Mouse (Mus musculus) CH12.LX (cell line): Measurements from ENCODE around the gene Lamtor5. TPM values are rescaled to one million over a fixed set of nuclear protein-coding genes. Genes with fewer than 3 reads are reported as not detected.

Source experiments
- DNase-seq: peaks from one replicate; pipeline ENCODE4 v3.0.0-alpha.2; 2013; ENCODE audit errors: extremely low read depth
- H3K27ac ChIP-seq: 2 replicates; pipeline ENCODE4 v1.5.1; 2012; ENCODE audit warnings: low read depth, mild to moderate bottlenecking, control low read depth, moderate library complexity; ENCODE audit not compliant: insufficient read depth
- H3K27me3 ChIP-seq: replicated peaks from 2 replicates; pipeline ENCODE3; 2012; ENCODE audit warnings: inconsistent platforms
- H3K36me3 ChIP-seq, 2 experiments: replicated peaks in 1 of 2; 2 replicates each; pipeline versions ENCODE3 to v1.6.1; 2012; ENCODE audit warnings: inconsistent platforms in 1 of 2, low read length in 1 of 2, mild to moderate bottlenecking in 1 of 2, mixed read lengths in 1 of 2, moderate library complexity in 1 of 2; ENCODE audit not compliant: control insufficient read depth in 1 of 2, insufficient read depth in 1 of 2
- H3K4me1 ChIP-seq, 2 experiments: 2 replicates each; pipeline ENCODE4 v1.6.1; 2012; ENCODE audit warnings: inconsistent platforms in 1 of 2, moderate library complexity in 1 of 2; ENCODE audit not compliant: insufficient read depth in 2 of 2, control insufficient read depth in 1 of 2
- H3K4me2 ChIP-seq: 2 replicates; pipeline ENCODE4 v1.6.1; 2012; ENCODE audit warnings: low read depth, mild to moderate bottlenecking, control low read depth; ENCODE audit not compliant: poor library complexity, insufficient read depth, severe bottlenecking
- H3K4me3 ChIP-seq, 3 experiments: fragments of 150-350 bp in 1 of 3; sonication (generic) in 1 of 3; replicated peaks in 1 of 3; 2 replicates each; pipeline versions ENCODE3 to v1.5.1; 2011 to 2012; ENCODE audit warnings: low read depth in 2 of 3, low read length in 2 of 3, mild to moderate bottlenecking in 2 of 3, moderate library complexity in 2 of 3, control low read depth in 1 of 3, improper control_type of control experiment in 1 of 3, inconsistent platforms in 1 of 3, mixed read lengths in 1 of 3; ENCODE audit not compliant: poor library complexity in 1 of 3
- H3K79me2 ChIP-seq: replicated peaks from 2 replicates; pipeline ENCODE4 v1.6.1; 2012; ENCODE audit warnings: mild to moderate bottlenecking, moderate library complexity; ENCODE audit not compliant: control insufficient read depth, poor library complexity, insufficient read depth, severe bottlenecking; ENCODE audit errors: extremely low read depth
- H3K9ac ChIP-seq: 2 replicates; pipeline ENCODE4 v1.6.1; 2012; ENCODE audit warnings: low read depth, mild to moderate bottlenecking, control low read depth, moderate library complexity; ENCODE audit not compliant: insufficient read depth
- H3K9me3 ChIP-seq: replicated peaks from 2 replicates; pipeline ENCODE3; 2012; ENCODE audit warnings: low read length, inconsistent platforms, mixed read lengths
- BHLHE40 ChIP-seq: IDR thresholded peaks from 2 replicates; pipeline ENCODE4 v1.6.1; 2011; ENCODE audit warnings: mild to moderate bottlenecking, low read depth, low read length, improper control_type of control experiment
- CHD2 ChIP-seq: IDR thresholded peaks from 2 replicates; pipeline ENCODE4 v1.6.1; 2011; ENCODE audit warnings: low read length, improper control_type of control experiment
- CTCF ChIP-seq, 2 experiments: IDR thresholded peaks in 1 of 2; conservative IDR thresholded peaks in 1 of 2; 2 replicates each; pipeline ENCODE4 v1.5.1; 2011 to 2012; ENCODE audit warnings: low read depth in 2 of 2, low read length in 2 of 2, improper control_type of control experiment in 1 of 2, inconsistent platforms in 1 of 2, mild to moderate bottlenecking in 1 of 2, moderate library complexity in 1 of 2
- GABPA ChIP-seq: IDR thresholded peaks from 2 replicates; pipeline ENCODE4 v1.6.1; 2012; ENCODE audit warnings: low read depth, low read length, improper control_type of control experiment, inconsistent platforms; ENCODE audit not compliant: insufficient replicate concordance
- HCFC1 ChIP-seq: IDR thresholded peaks from 2 replicates; pipeline ENCODE4 v1.6.1; 2012; ENCODE audit warnings: low read depth, mild to moderate bottlenecking, inconsistent platforms, low read length, improper control_type of control experiment
- IRF4 ChIP-seq: IDR thresholded peaks from 2 replicates; pipeline ENCODE4 v1.6.1; 2014; ENCODE audit warnings: low read depth, mild to moderate bottlenecking, inconsistent platforms, low read length, improper control_type of control experiment
- JUN ChIP-seq: IDR thresholded peaks from 2 replicates; pipeline ENCODE4 v1.6.1; 2011; ENCODE audit warnings: low read depth, mild to moderate bottlenecking, low read length, improper control_type of control experiment, moderate library complexity; ENCODE audit not compliant: insufficient read depth
- JUND ChIP-seq: conservative IDR thresholded peaks from 2 replicates; pipeline ENCODE4 v1.6.1; 2011; ENCODE audit warnings: low read depth, low read length, improper control_type of control experiment
- KAT2A ChIP-seq: IDR thresholded peaks from 2 replicates; pipeline ENCODE4 v1.6.1; 2012; ENCODE audit warnings: low read length, improper control_type of control experiment, inconsistent platforms; ENCODE audit not compliant: insufficient replicate concordance
- MYC ChIP-seq: IDR thresholded peaks from 2 replicates; pipeline ENCODE4 v1.6.1; 2011; ENCODE audit warnings: low read depth, mild to moderate bottlenecking, improper control_type of control experiment, low read length
- NELFE ChIP-seq: IDR thresholded peaks from 2 replicates; pipeline ENCODE4 v1.6.1; 2011; ENCODE audit warnings: low read depth, low read length, improper control_type of control experiment
- RAD21 ChIP-seq: IDR thresholded peaks from 2 replicates; pipeline ENCODE4 v1.6.1; 2011; ENCODE audit warnings: low read depth, mild to moderate bottlenecking, low read length, improper control_type of control experiment, moderate library complexity
- RCOR1 ChIP-seq: conservative IDR thresholded peaks from 2 replicates; pipeline ENCODE4 v1.6.1; 2012; ENCODE audit warnings: low read depth, mild to moderate bottlenecking, inconsistent platforms, low read length, improper control_type of control experiment
- SIN3A ChIP-seq: IDR thresholded peaks from 2 replicates; pipeline ENCODE4 v1.6.1; 2012; ENCODE audit warnings: low read length, improper control_type of control experiment, inconsistent platforms
- TBP ChIP-seq: conservative IDR thresholded peaks from 2 replicates; pipeline ENCODE4 v1.6.1; 2011; ENCODE audit warnings: low read depth, low read length, improper control_type of control experiment
- TCF12 ChIP-seq: IDR thresholded peaks from 2 replicates; pipeline ENCODE4 v1.6.1; 2014; ENCODE audit warnings: low read depth, mild to moderate bottlenecking, inconsistent platforms, low read length, improper control_type of control experiment
- USF1 ChIP-seq: IDR thresholded peaks from 2 replicates; pipeline ENCODE4 v1.6.1; 2014; ENCODE audit warnings: low read depth, mild to moderate bottlenecking, inconsistent platforms, low read length, improper control_type of control experiment
- USF2 ChIP-seq: conservative IDR thresholded peaks from 2 replicates; pipeline ENCODE4 v1.6.1; 2011; ENCODE audit warnings: low read depth, low read length, improper control_type of control experiment
- ZMIZ1 ChIP-seq: IDR thresholded peaks from 2 replicates; pipeline ENCODE4 v1.6.1; 2012; ENCODE audit warnings: low read depth, mild to moderate bottlenecking, inconsistent platforms, low read length, improper control_type of control experiment
- ZNF384 ChIP-seq: IDR thresholded peaks from 2 replicates; pipeline ENCODE4 v1.6.1; 2012; ENCODE audit warnings: low read depth, low read length, improper control_type of control experiment, inconsistent platforms
- dilution Hi-C: fragments of 300-500 bp; cut with MboI; formaldehyde crosslinking; loops from 2 replicates; pipeline ENCODE4 v1.14.3; 2020; ENCODE audit warnings: low sequenced_read_pairs; ENCODE audit not compliant: extremely low pct_unique_long_range_greater_than_20kb, extremely low pct_ligation_motif_present
- in situ Hi-C: fragments of 300-500 bp; cut with MboI; formaldehyde crosslinking; loops from 3 replicates; pipeline ENCODE4 v1.14.3; 2019; ENCODE audit warnings: low sequenced_read_pairs, low pct_ligation_motif_present, low pct_unique_long_range_greater_than_20kb, mixed read lengths
- polyA plus RNA-seq: library from polyadenylated mRNA; unstranded; fragments of >175 nt; gene quantifications from 2 replicates; pipeline ENCODE4 v1.2.1, GENCODE M21; 2012; ENCODE audit warnings: low read depth; ENCODE audit not compliant: insufficient read length
- total RNA-seq, 2 experiments: library from RNA; depleted of rRNA; stranded (reverse); fragments of 300-350 nt in 1 of 2; fragments of >200 nt in 1 of 2; gene quantifications; 2 replicates each; pipeline ENCODE4 v1.2.3; 2012 to 2014

Lamtor5 gene
- total and polyA plus RNA-seq, 3 experiments: 119 to 162 (median 137) TPM

GRCm38 (mm10) chr3:107238051-107238450 lies 40.6 kb upstream of the Lamtor5 start:
- no peak overlapping the region for H3K4me3 ChIP-seq
- no peak overlapping the region for H3K4me2 ChIP-seq
- H3K36me3 ChIP-seq: no peaks in the 10 kb centered on the region
- dilution Hi-C loops: no loop called here
- peaks cover 0 to 4% of the 10 kb centered on the region in 2 experiments; a peak in 2 of 4 replicates for H3K4me1 ChIP-seq
- no peak for TF ChIP-seq RAD21
- TF ChIP-seq CHD2: no peak
- no peak for TF ChIP-seq KAT2A
- TF ChIP-seq RCOR1: no peak
- TF ChIP-seq USF2: no peak
- no peak for TF ChIP-seq CTCF (conservative IDR thresholded peaks at IDR 0.05 in 1 of 2, IDR thresholded peaks at IDR 0.05 in 1 of 2; ENCODE audit: low read depth in 2 of 2, low read length in 2 of 2)
- TF ChIP-seq HCFC1: no peak
- no peak for TF ChIP-seq MYC
- no peak for TF ChIP-seq TBP
- TF ChIP-seq ZNF384: no peak
- TF ChIP-seq TCF12: no peak
- no peak for TF ChIP-seq BHLHE40
- no peak for TF ChIP-seq IRF4
- TF ChIP-seq JUN: no peak
- TF ChIP-seq GABPA: no peak
- no peak for TF ChIP-seq USF1
- TF ChIP-seq, all 38 proteins: peak for 0
- no peaks in the 10 kb centered on the region for H3K9me3 ChIP-seq
- H3K27ac ChIP-seq: no peak overlapping the region
- peaks cover 8% of the 10 kb centered on the region for H3K27me3 ChIP-seq
- in situ Hi-C loops: no loop called here
- no peaks in the 10 kb centered on the region for H3K79me2 ChIP-seq
- H3K9ac ChIP-seq: no peak overlapping the region
- no peak for DNase-seq

GRCm38 (mm10) chr3:107238471-107238980 lies 40.1 kb upstream of the Lamtor5 start:
- DNase-seq: no peak
- in situ Hi-C loops: no loop called here

More at GRCm38 (mm10) chr3:107238471-107238980, 40.1 kb upstream of the Lamtor5 start:
- no peak overlapping the region for H3K9ac ChIP-seq
- no peak for TF ChIP-seq TCF12
- no peak for TF ChIP-seq TBP
- TF ChIP-seq JUND: no peak
- no peak for TF ChIP-seq ZMIZ1
- TF ChIP-seq SIN3A: no peak
- TF ChIP-seq RAD21: no peak
- TF ChIP-seq NELFE: no peak
- TF ChIP-seq RCOR1: no peak
- no peak overlapping the region for H3K4me3 ChIP-seq
- dilution Hi-C loops: no loop called here
- no peaks in the 10 kb centered on the region for H3K79me2 ChIP-seq
- no peaks in the 10 kb centered on the region for H3K9me3 ChIP-seq
- peaks cover 12% of the 10 kb centered on the region for H3K27me3 ChIP-seq
- no peaks in the 10 kb centered on the region for H3K36me3 ChIP-seq
- no peaks in the 10 kb centered on the region for H3K4me1 ChIP-seq
- no peak overlapping the region for H3K4me2 ChIP-seq
- H3K27ac ChIP-seq: no peak overlapping the region
